Comparison of ENCODE assay signal across 12 mouse cellular contexts in genomic region chr10:111515071-111516010, GRCm38 (mm10). TPM values are rescaled to one million over a fixed set of nuclear protein-coding genes. Genes with fewer than 3 reads are reported as not detected.
DNase-seq lines count a peak whose midpoint lies in the region; ATAC-seq and TF ChIP-seq lines count a peak whose summit lies in the region.
"Had no signal": no experiment of that assay in that cellular context is flagged by ENCODE, and none has a peak within 500 bp of the region (broad histone marks: within the 10 kb centered on the region; RNA-seq: fewer than 3 reads in every experiment).

No protein-coding gene starts in this region.

- H3K9me3 ChIP-seq in lung, embryonic 15.5 days: no peaks in the 10 kb centered on the region
- H3K9me3 ChIP-seq in limb, embryonic 13.5 days: no peaks in the 10 kb centered on the region

- no peak for DNase-seq in lung, postnatal 25 days (ENCODE audit: low spot score)
- no peak for DNase-seq in right cerebral cortex, postnatal 10 days (ENCODE audit: low spot score in 2 of 2)
- DNase-seq in left cerebral cortex, postnatal 10 days (ENCODE audit: extremely low spot score in 1 of 2, low spot score in 2 of 2): no peak
- DNase-seq: cerebellum, adult 8-10 months; right cerebral cortex, adult 18-20 months had no signal

- TF ChIP-seq POLR2A in embryonic fibroblast, embryonic 13.5 days (IDR thresholded peaks at IDR 0.05; ENCODE audit: low read depth, low read length): no peak
- no peak for TF ChIP-seq POLR2A in small intestine, adult 2 months (IDR thresholded peaks at IDR 0.05; ENCODE audit: low read depth, low read length)

- no peaks in the 10 kb centered on the region for H3K27me3 ChIP-seq in lung, embryonic 15.5 days
- H3K27me3 ChIP-seq in limb, embryonic 13.5 days: no peaks in the 10 kb centered on the region
- H3K27me3 ChIP-seq in small intestine, adult 2 months (ENCODE audit: control insufficient read depth, insufficient read depth, low read length): no peaks in the 10 kb centered on the region
- H3K27me3 ChIP-seq: Patski had no signal

- H3K27ac ChIP-seq in lung, embryonic 15.5 days: peak overlapping the region; percentile 20; the same call in 1 of the 2 replicates
- H3K27ac ChIP-seq in embryonic fibroblast, embryonic 13.5 days (ENCODE audit: insufficient read depth, low read length): peak overlapping the region; percentile 92; the same call in 1 of the 2 replicates
- peak overlapping the region; percentile 65; the same call in 1 of the 2 replicates for H3K27ac ChIP-seq in limb, embryonic 13.5 days
- 0 out of 2 replicates have a peak overlapping the region, but pooled peaks have one; percentile 7 for H3K27ac ChIP-seq in small intestine, adult 2 months (ENCODE audit: insufficient read depth, low read depth, low read length)
- H3K27ac ChIP-seq: hindbrain, postnatal 0 days had no signal

- WGBS in lung, embryonic 15.5 days: 63% methylated on average over 17 of the region's 17 CpGs
- WGBS in limb, embryonic 13.5 days: 80% methylated on average over 17 of the region's 17 CpGs
- 44% methylated on average over 17 of the region's 17 CpGs for WGBS in small intestine, adult 2 months

- H3K4me3 ChIP-seq in lung, embryonic 15.5 days: no peak overlapping the region
- no peak overlapping the region for H3K4me3 ChIP-seq in embryonic fibroblast, embryonic 13.5 days (ENCODE audit: insufficient read depth, low read length)
- no peak overlapping the region for H3K4me3 ChIP-seq in limb, embryonic 13.5 days
- H3K4me3 ChIP-seq in small intestine, adult 2 months (ENCODE audit: low read depth, low read length): no peak overlapping the region
- H3K4me3 ChIP-seq: erythroblast, embryonic 14.5 days had no signal

- no peaks in the 10 kb centered on the region for H3K36me3 ChIP-seq in lung, embryonic 15.5 days
- no peaks in the 10 kb centered on the region for H3K36me3 ChIP-seq in limb, embryonic 13.5 days
- H3K36me3 ChIP-seq in small intestine, adult 2 months (ENCODE audit: control insufficient read depth, insufficient read depth, low read length): no peaks in the 10 kb centered on the region

- intact Hi-C loops in left cerebral cortex, postnatal 10 days (cut with DNase I): no loop called here

- ATAC-seq in lung, embryonic 15.5 days (ENCODE audit: borderline replicate concordance, extremely low read depth, low FRiP score, low TSS enrichment): no peak
- no peak for ATAC-seq in limb, embryonic 13.5 days (ENCODE audit: low FRiP score, low read depth)
- ATAC-seq: hindbrain, postnatal 0 days had no signal

- peaks cover 54% of the 10 kb centered on the region for H3K4me1 ChIP-seq in lung, embryonic 15.5 days
- peaks cover 16% of the 10 kb centered on the region for H3K4me1 ChIP-seq in embryonic fibroblast, embryonic 13.5 days (ENCODE audit: control insufficient read depth, insufficient read depth, low read length)
- peaks cover 49% of the 10 kb centered on the region for H3K4me1 ChIP-seq in limb, embryonic 13.5 days
- H3K4me1 ChIP-seq in small intestine, adult 2 months (ENCODE audit: control insufficient read depth, insufficient read depth, insufficient read length, low read length): peaks cover 11% of the 10 kb centered on the region; the same call in 1 of the 2 replicates

- no peak overlapping the region for H3K9ac ChIP-seq in lung, embryonic 15.5 days
- no peak overlapping the region for H3K9ac ChIP-seq in limb, embryonic 13.5 days

- no peak for TF ChIP-seq CTCF in embryonic fibroblast, embryonic 13.5 days (IDR thresholded peaks at IDR 0.05; ENCODE audit: borderline replicate concordance, insufficient read depth, low read length)
- TF ChIP-seq CTCF in small intestine, adult 2 months (IDR thresholded peaks at IDR 0.05; ENCODE audit: extremely low read depth, insufficient read length, insufficient replicate concordance, low read depth, low read length): no peak

- no peak overlapping the region for H3K4me2 ChIP-seq in lung, embryonic 15.5 days
- peak overlapping the region; percentile 36; the same call in 1 of the 2 replicates for H3K4me2 ChIP-seq in limb, embryonic 13.5 days (replicated peaks)

RNA-seq across cellular contexts. Expression of gene Phlda1, which starts 9.3 kb away (rescaled TPM):
- polyA plus RNA-seq in lung, embryonic 15.5 days (2015; fragmentation: Nextera tagmentation; extraction: Ambion mirVana): 113 and 116 TPM in 2 replicates
- polyA plus RNA-seq in embryonic fibroblast, embryonic 13.5 days (2011; ENCODE audit: insufficient read length, low read depth, missing spikeins): 19.9 and 41.4 TPM in 2 replicates
- 42.2 and 43.9 TPM in 2 replicates for polyA plus RNA-seq in limb, embryonic 13.5 days (2015; fragmentation: Nextera tagmentation; extraction: Ambion mirVana)
- polyA plus RNA-seq in small intestine, adult 2 months (2012; rRNA removed): 27.1 and 31.8 TPM in 2 replicates
- total RNA-seq in left cerebral cortex, postnatal 10 days (2021): 10 to 100 TPM; 24.4 to 28.6 TPM

RNA-seq across cellular contexts. Expression of gene Nap1l1, which starts 42.3 kb away (rescaled TPM):
- 252 and 267 TPM in 2 replicates for polyA plus RNA-seq in lung, embryonic 15.5 days (2015; fragmentation: Nextera tagmentation; extraction: Ambion mirVana)
- polyA plus RNA-seq in embryonic fibroblast, embryonic 13.5 days (2011; ENCODE audit: insufficient read length, low read depth, missing spikeins): 496 and 532 TPM in 2 replicates
- 283 and 285 TPM in 2 replicates for polyA plus RNA-seq in limb, embryonic 13.5 days (2015; fragmentation: Nextera tagmentation; extraction: Ambion mirVana)
- 0.77 and 0.99 TPM in 2 replicates for polyA plus RNA-seq in small intestine, adult 2 months (2012; rRNA removed)
- 100 to 1,000 TPM; 237 to 241 TPM for total RNA-seq in left cerebral cortex, postnatal 10 days (2021)

Comparison
In these comparisons a context has a peak if more than half of its experiments do, and no peak if none do; other contexts are left out.
1. H3K27ac ChIP-seq: peak in every context shown above with its lines; median percentile 92 in embryonic fibroblast, embryonic 13.5 days; 65 in limb, embryonic 13.5 days; 20 in lung, embryonic 15.5 days; 7 in small intestine, adult 2 months.
2. RNA of gene Nap1l1, which starts 42.3 kb away (polyA plus RNA-seq): 496 to 532 TPM in embryonic fibroblast, embryonic 13.5 days, 283 to 285 TPM in limb, embryonic 13.5 days and 252 to 267 TPM in lung, embryonic 15.5 days; 0.77 to 0.99 TPM in small intestine, adult 2 months; every median in the first group is over 100 times any median in the second.